Mouse (Mus musculus) spleen, adult 12 weeks (tissue): ENCODE results near the gene Stau1.

Source experiments
- DNase-seq: peaks from one replicate; pipeline ENCODE4 v3.0.0; 2022; ENCODE audit warnings: low spot score

Stau1 gene

GRCm38 (mm10) chr2:166910536-166910935, 85.6 kb downstream of the Stau1 start:
- DNase-seq: no peak

GRCm38 (mm10) chr2:166909729-166910128, 86.4 kb downstream of the Stau1 start:
- no peak for DNase-seq

GRCm38 (mm10) chr2:166906523-166907182, 89.4 kb downstream of the Stau1 start:
- peak; percentile 29 for DNase-seq

GRCm38 (mm10) chr2:166905711-166906522, 90.2 kb downstream of the Stau1 start, which contains the start of gene Cse1l:
TSS of gene Cse1l (plus strand) at chr2:166906040.
- peak; percentile 95 for DNase-seq

- no peak for DNase-seq
These were observed 92.3 kb downstream of the Stau1 start for GRCm38 (mm10) chr2:166903719-166904282.

- no peak for DNase-seq
These were observed 95.2 kb downstream of the Stau1 start for GRCm38 (mm10) chr2:166900792-166901505.

- DNase-seq: no peak
These were observed 96.4 kb downstream of the Stau1 start for GRCm38 (mm10) chr2:166899746-166900145.

GRCm38 (mm10) chr2:166899161-166899560, 96.9 kb downstream of the Stau1 start:
- no peak for DNase-seq
